Mouse (Mus musculus): Measurements from ENCODE around the gene Proca1.

DNA sequence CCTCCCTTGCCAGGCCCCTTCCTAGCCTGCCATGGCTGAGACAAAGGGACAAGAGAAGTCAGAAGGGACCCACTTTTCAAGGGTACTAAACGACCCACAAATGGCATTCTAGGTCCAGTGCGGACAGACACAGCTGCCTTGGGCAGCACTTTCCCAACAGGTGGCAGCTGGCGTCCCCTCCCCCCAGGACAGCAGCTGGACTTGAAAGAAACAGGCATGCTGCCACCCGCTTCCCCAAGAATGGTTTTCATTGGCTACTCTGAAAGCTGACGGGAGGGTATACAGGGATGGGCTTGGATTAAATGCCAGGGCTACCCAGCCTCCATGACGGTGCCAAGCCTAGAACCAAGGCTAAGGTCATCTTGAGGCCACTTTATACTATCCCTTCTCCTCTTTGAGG is 30.7 kb upstream of the Proca1 start:
- no peak for TF ChIP-seq CTCF (IDR thresholded peaks at IDR 0.05; ENCODE audit: low read depth)
- no peak for TF ChIP-seq EP300 (optimal IDR thresholded peaks at IDR 0.05)

All from stomach, postnatal 0 days (tissue).